Mouse (Mus musculus): Measurements from ENCODE around the gene Stt3b.

DNA sequence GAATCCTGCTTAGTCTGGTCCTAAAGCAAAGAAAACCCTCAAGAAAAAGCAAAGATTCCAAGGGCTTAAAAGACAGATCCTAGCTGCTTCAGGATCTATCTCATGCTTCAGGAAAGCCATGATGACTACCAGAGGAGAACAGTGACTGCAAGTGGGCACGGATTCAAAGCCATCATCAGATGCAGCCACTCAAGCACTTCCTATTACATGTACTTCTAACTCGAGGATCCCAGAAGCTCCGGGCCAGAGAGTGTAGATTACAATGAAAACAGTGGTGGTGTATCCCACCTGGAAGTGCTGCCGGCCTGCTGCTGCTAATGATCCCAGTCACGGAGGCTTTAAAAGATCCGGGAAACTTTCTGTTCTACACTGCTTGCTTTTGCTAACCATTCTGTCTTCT is 4.0 kb downstream of the Stt3b start:
- TF ChIP-seq CTCF (IDR thresholded peaks at IDR 0.05; ENCODE audit: low read depth, low read length) (no peak), POLR2A (IDR thresholded peaks at IDR 0.05; ENCODE audit: borderline replicate concordance, low read depth, low read length) (no peak)

Measured in bone marrow macrophage, adult 2 months (primary cell).